Mouse (Mus musculus): ENCODE measurements around the gene Ncbp1. TPM values are rescaled to one million over a fixed set of nuclear protein-coding genes. Genes with fewer than 3 reads are reported as not detected.

The Ncbp1 gene
- polyA plus RNA-seq, 1 experiment from 2014 or later = 88.3 TPM

- peak; percentile 61 for ATAC-seq (replicated peaks; ENCODE audit: low FRiP score)
- peaks cover 20% of the 10 kb centered on the region for H3K4me1 ChIP-seq
- whole genome bisulfite sequencing = 7% methylated on average over 17 of the region's 17 CpGs
Observed at GRCm38 (mm10) chr4:46137629-46138286, 655 bp upstream of the Ncbp1 start.

GRCm38 (mm10) chr4:46144323-46144722, 5.9 kb downstream of the Ncbp1 start:
- 77% methylated on average over 3 of the region's 3 CpGs for WGBS
- no peak overlapping the region for H3K4me3 ChIP-seq (replicated peaks)
- peaks cover 9% of the 10 kb centered on the region for H3K4me1 ChIP-seq
- no peak overlapping the region for H3K4me2 ChIP-seq
- no peak overlapping the region for H3K27ac ChIP-seq
- H3K36me3 ChIP-seq = peaks cover 42% of the 10 kb centered on the region
- no peak for ATAC-seq (replicated peaks; ENCODE audit: low FRiP score)
- H3K9me3 ChIP-seq (replicated peaks) = no peaks in the 10 kb centered on the region
- H3K9ac ChIP-seq = no peak overlapping the region
- H3K27me3 ChIP-seq = no peaks in the 10 kb centered on the region

More at GRCm38 (mm10) chr4:46137629-46138286, 655 bp upstream of the Ncbp1 start:
- Histone ChIP-seq H3K36me3 (peaks cover 35% of the 10 kb centered on the region), H3K4me3 (replicated peaks) (peak overlapping the region; percentile 73), H3K27me3 (no peaks in the 10 kb centered on the region), H3K9me3 (replicated peaks) (no peaks in the 10 kb centered on the region), H3K4me2 (peak overlapping the region; percentile 76), H3K9ac (peak overlapping the region; percentile 83), H3K27ac (peak overlapping the region; percentile 98)

GRCm38 (mm10) chr4:46146881-46147280, 8.5 kb downstream of the Ncbp1 start:
- H3K9ac ChIP-seq = no peak overlapping the region
- H3K36me3 ChIP-seq = peaks cover 66% of the 10 kb centered on the region
- no peak overlapping the region for H3K4me3 ChIP-seq (replicated peaks)
- ATAC-seq (replicated peaks; ENCODE audit: low FRiP score) = no peak
- WGBS = 87% methylated on average over 1 of the region's 1 CpGs
- H3K4me2 ChIP-seq = no peak overlapping the region
- H3K27ac ChIP-seq = no peak overlapping the region
- H3K9me3 ChIP-seq (replicated peaks) = no peaks in the 10 kb centered on the region
- H3K27me3 ChIP-seq = no peaks in the 10 kb centered on the region
- no peaks in the 10 kb centered on the region for H3K4me1 ChIP-seq

GRCm38 (mm10) chr4:46151903-46152544, 13.6 kb downstream of the Ncbp1 start:
- Histone ChIP-seq H3K4me3 (replicated peaks) (no peak overlapping the region), H3K9ac (no peak overlapping the region), H3K9me3 (replicated peaks) (no peaks in the 10 kb centered on the region), H3K27ac (no peak overlapping the region), H3K36me3 (peaks cover 95% of the 10 kb centered on the region), H3K27me3 (no peaks in the 10 kb centered on the region), H3K4me1 (no peaks in the 10 kb centered on the region), H3K4me2 (no peak overlapping the region)
- ATAC-seq (replicated peaks; ENCODE audit: low FRiP score) = no peak
- WGBS = 93% methylated on average over 12 of the region's 12 CpGs

- no peaks in the 10 kb centered on the region for H3K4me1 ChIP-seq
- 83% methylated on average over 2 of the region's 2 CpGs for WGBS
- H3K9ac ChIP-seq = no peak overlapping the region
- H3K36me3 ChIP-seq = peaks cover 94% of the 10 kb centered on the region
- peak overlapping the region; percentile 23; the same call in 1 of the 2 replicates for H3K27ac ChIP-seq
- no peaks in the 10 kb centered on the region for H3K27me3 ChIP-seq
- ATAC-seq (replicated peaks; ENCODE audit: low FRiP score) = no peak
- H3K9me3 ChIP-seq (replicated peaks) = no peaks in the 10 kb centered on the region
- H3K4me3 ChIP-seq (replicated peaks) = no peak overlapping the region
- H3K4me2 ChIP-seq = no peak overlapping the region
Observed at GRCm38 (mm10) chr4:46164027-46164426, 25.6 kb downstream of the Ncbp1 start.

GRCm38 (mm10) chr4:46165831-46166230, 27.4 kb downstream of the Ncbp1 start:
- Histone ChIP-seq H3K36me3 (peaks cover 96% of the 10 kb centered on the region), H3K9me3 (replicated peaks) (no peaks in the 10 kb centered on the region), H3K4me3 (replicated peaks) (no peak overlapping the region), H3K4me2 (no peak overlapping the region), H3K27me3 (no peaks in the 10 kb centered on the region), H3K4me1 (no peaks in the 10 kb centered on the region), H3K9ac (no peak overlapping the region), H3K27ac (no peak overlapping the region)
- WGBS = 93% methylated on average over 5 of the region's 5 CpGs
- no peak for ATAC-seq (replicated peaks; ENCODE audit: low FRiP score)

- H3K4me2 ChIP-seq = no peak overlapping the region
- no peak overlapping the region for H3K27ac ChIP-seq
- WGBS = 64% methylated on average over 7 of the region's 7 CpGs
- no peaks in the 10 kb centered on the region for H3K9me3 ChIP-seq (replicated peaks)
- H3K9ac ChIP-seq = no peak overlapping the region
- H3K27me3 ChIP-seq = no peaks in the 10 kb centered on the region
- H3K4me1 ChIP-seq = no peaks in the 10 kb centered on the region
- ATAC-seq (replicated peaks; ENCODE audit: low FRiP score) = no peak
- H3K36me3 ChIP-seq = peaks cover 98% of the 10 kb centered on the region
- no peak overlapping the region for H3K4me3 ChIP-seq (replicated peaks)
Observed at GRCm38 (mm10) chr4:46171761-46172160, 33.3 kb downstream of the Ncbp1 start.

- no peak overlapping the region for H3K4me3 ChIP-seq (replicated peaks)
- H3K9ac ChIP-seq = no peak overlapping the region
- 88% methylated on average over 4 of the region's 4 CpGs for WGBS
- no peak overlapping the region for H3K4me2 ChIP-seq
- no peaks in the 10 kb centered on the region for H3K4me1 ChIP-seq
- ATAC-seq (replicated peaks; ENCODE audit: low FRiP score) = no peak
- peaks cover 95% of the 10 kb centered on the region for H3K36me3 ChIP-seq
- no peak overlapping the region for H3K27ac ChIP-seq
- no peaks in the 10 kb centered on the region for H3K27me3 ChIP-seq
- no peaks in the 10 kb centered on the region for H3K9me3 ChIP-seq (replicated peaks)
Observed at GRCm38 (mm10) chr4:46176313-46176712, 37.9 kb downstream of the Ncbp1 start.

GRCm38 (mm10) chr4:46177018-46177417, 38.6 kb downstream of the Ncbp1 start:
- Histone ChIP-seq H3K9ac (no peak overlapping the region), H3K27me3 (no peaks in the 10 kb centered on the region), H3K9me3 (replicated peaks) (no peaks in the 10 kb centered on the region), H3K4me3 (replicated peaks) (no peak overlapping the region), H3K36me3 (peaks cover 95% of the 10 kb centered on the region), H3K4me2 (no peak overlapping the region), H3K27ac (no peak overlapping the region), H3K4me1 (no peaks in the 10 kb centered on the region)
- WGBS = 81% methylated on average over 5 of the region's 5 CpGs
- no peak for ATAC-seq (replicated peaks; ENCODE audit: low FRiP score)

- H3K4me2 ChIP-seq = no peak overlapping the region
- peaks cover 95% of the 10 kb centered on the region for H3K36me3 ChIP-seq
- no peak overlapping the region for H3K27ac ChIP-seq
- no peak for ATAC-seq (replicated peaks; ENCODE audit: low FRiP score)
- H3K9ac ChIP-seq = no peak overlapping the region
- H3K9me3 ChIP-seq (replicated peaks) = no peaks in the 10 kb centered on the region
- no peaks in the 10 kb centered on the region for H3K27me3 ChIP-seq
- no peaks in the 10 kb centered on the region for H3K4me1 ChIP-seq
- H3K4me3 ChIP-seq (replicated peaks) = no peak overlapping the region
- 85% methylated on average over 7 of the region's 7 CpGs for WGBS
Observed at GRCm38 (mm10) chr4:46177496-46177895, 39.1 kb downstream of the Ncbp1 start.

GRCm38 (mm10) chr4:46181168-46181567, 42.8 kb downstream of the Ncbp1 start:
- H3K9me3 ChIP-seq (replicated peaks) = no peaks in the 10 kb centered on the region
- H3K36me3 ChIP-seq = peaks cover 95% of the 10 kb centered on the region
- H3K4me3 ChIP-seq (replicated peaks) = no peak overlapping the region
- 43% methylated on average over 6 of the region's 6 CpGs for WGBS
- no peak overlapping the region for H3K4me2 ChIP-seq
- H3K27ac ChIP-seq = no peak overlapping the region
- H3K9ac ChIP-seq = no peak overlapping the region
- no peaks in the 10 kb centered on the region for H3K4me1 ChIP-seq
- no peaks in the 10 kb centered on the region for H3K27me3 ChIP-seq
- no peak for ATAC-seq (replicated peaks; ENCODE audit: low FRiP score)

GRCm38 (mm10) chr4:46182181-46182580, 43.8 kb downstream of the Ncbp1 start:
- Histone ChIP-seq H3K4me2 (no peak overlapping the region), H3K27ac (no peak overlapping the region), H3K9me3 (replicated peaks) (no peaks in the 10 kb centered on the region), H3K9ac (no peak overlapping the region), H3K4me1 (no peaks in the 10 kb centered on the region), H3K4me3 (replicated peaks) (no peak overlapping the region), H3K27me3 (no peaks in the 10 kb centered on the region), H3K36me3 (peaks cover 89% of the 10 kb centered on the region)
- ATAC-seq (replicated peaks; ENCODE audit: low FRiP score) = no peak
- WGBS = 77% methylated on average over 7 of the region's 7 CpGs

All from kidney, embryonic 15.5 days (tissue).